Mouse (Mus musculus): ENCODE results near the gene Arhgap33.
A peak's percentile ranks its signal among the peaks of the same experiment; 100 is the strongest.
"Not testable (repeated sequence)": the region's sequence is repeated elsewhere in the genome, so short reads cannot be mapped to it uniquely, and the experiment has no call there.

The Arhgap33 gene

GRCm38 (mm10) chr7:30492765-30493164 is 42.1 kb downstream of the Arhgap33 start:
- DNase-seq, result peak; percentile 91

GRCm38 (mm10) chr7:30490957-30491307 is 43.9 kb downstream of the Arhgap33 start:
- DNase-seq, result no peak

GRCm38 (mm10) chr7:30490251-30490956 is 44.5 kb downstream of the Arhgap33 start:
- DNase-seq, result peak; percentile 61

GRCm38 (mm10) chr7:30484250-30484649 is 50.6 kb downstream of the Arhgap33 start:
- peak; percentile 73 for DNase-seq

- peak; percentile 51 for DNase-seq
These were observed 57.2 kb downstream of the Arhgap33 start for GRCm38 (mm10) chr7:30477415-30478381.

GRCm38 (mm10) chr7:30476136-30476535 is 58.7 kb downstream of the Arhgap33 start:
- not testable (repeated sequence) for DNase-seq

GRCm38 (mm10) chr7:30474999-30475398 is 59.9 kb downstream of the Arhgap33 start:
- DNase-seq, result no peak

GRCm38 (mm10) chr7:30472411-30472810 is 62.4 kb downstream of the Arhgap33 start:
- DNase-seq, result peak; percentile 68

Data from kidney, postnatal 10 days (tissue).